8 mouse cellular contexts compared by ENCODE assay signal in the genomic region with DNA sequence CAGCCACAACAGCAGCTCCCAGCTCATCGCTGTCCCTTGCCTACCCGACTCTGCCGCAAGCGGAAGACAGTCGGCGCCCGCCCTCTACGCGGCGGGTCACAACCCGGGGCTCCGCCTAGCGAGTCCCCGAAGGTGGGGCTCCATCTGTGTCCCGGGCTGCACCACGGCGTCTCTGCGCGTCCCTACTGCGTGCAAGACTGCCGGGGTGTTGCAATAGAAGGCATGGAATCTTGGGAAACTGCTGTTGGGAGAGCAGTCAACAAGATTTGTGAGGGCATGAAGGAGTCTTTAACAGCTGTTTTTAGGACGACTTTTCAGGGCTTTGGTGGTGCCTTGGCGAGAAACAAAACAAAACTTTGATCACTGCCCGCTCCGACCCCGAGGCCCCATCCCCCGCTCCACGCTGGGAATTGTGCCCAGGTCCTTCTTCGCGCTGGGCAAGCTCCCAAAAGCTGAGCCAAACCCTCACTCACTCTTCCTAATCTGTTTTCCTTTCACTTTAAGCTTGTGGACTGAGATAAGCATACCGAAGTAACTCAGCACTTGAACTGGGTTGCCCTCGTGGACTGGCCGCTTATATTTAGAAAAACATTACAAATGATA. TPM values are rescaled to one million over a fixed set of nuclear protein-coding genes. Genes with fewer than 3 reads are reported as not detected.
DNase-seq lines count a peak whose midpoint lies in the region; ATAC-seq and TF ChIP-seq lines count a peak whose summit lies in the region.

A gene (minus strand): TSS at position 175 of the 603 bp plus-strand sequence.

- H3K36me3 ChIP-seq in ES-Bruce4 (ENCODE audit: control insufficient read depth, insufficient read depth, low read length, poor library complexity, severe bottlenecking) = no peaks in the 10 kb centered on the region
- no peaks in the 10 kb centered on the region for H3K36me3 ChIP-seq in forebrain, embryonic 14.5 days (ENCODE audit: control insufficient read depth, insufficient read depth, low read length)
- no peaks in the 10 kb centered on the region for H3K36me3 ChIP-seq in liver, embryonic 16.5 days (ENCODE audit: control insufficient read depth, insufficient read depth)
- H3K36me3 ChIP-seq in neural tube, embryonic 12.5 days = no peaks in the 10 kb centered on the region

- peak within 1 kb of the TSS; percentile 94 for H3K27ac ChIP-seq in ES-Bruce4 (ENCODE audit: insufficient read depth, low read length)
- H3K27ac ChIP-seq in forebrain, embryonic 14.5 days (ENCODE audit: low read depth, low read length) = no peak within 1 kb of the TSS
- H3K27ac ChIP-seq in liver, embryonic 16.5 days (ENCODE audit: low read length) = peak within 1 kb of the TSS; percentile 82
- H3K27ac ChIP-seq in neural tube, embryonic 12.5 days = no peak within 1 kb of the TSS

- WGBS in forebrain, embryonic 14.5 days = 2% methylated on average over 33 of the region's 33 CpGs
- under 1% methylated on average over 33 of the region's 33 CpGs for WGBS in large intestine, adult 2 months
- WGBS in liver, embryonic 16.5 days (ENCODE audit: insufficient replicate concordance) = under 1% methylated on average over 33 of the region's 33 CpGs
- WGBS in neural tube, embryonic 12.5 days = 3% methylated on average over 33 of the region's 33 CpGs

- H3K9ac ChIP-seq in ES-Bruce4 (ENCODE audit: low read depth, poor library complexity, severe bottlenecking) = peak within 1 kb of the TSS; percentile 35
- H3K9ac ChIP-seq in forebrain, embryonic 14.5 days (ENCODE audit: low read length) = peak within 1 kb of the TSS; percentile 67
- H3K9ac ChIP-seq in liver, embryonic 16.5 days (ENCODE audit: low read depth, low read length) = peak within 1 kb of the TSS; percentile 53
- H3K9ac ChIP-seq in neural tube, embryonic 12.5 days = peak within 1 kb of the TSS; percentile 59

- peaks cover 1% of the 10 kb centered on the region for H3K4me1 ChIP-seq in ES-Bruce4 (ENCODE audit: control insufficient read depth, insufficient read depth, low read length)
- no peaks in the 10 kb centered on the region for H3K4me1 ChIP-seq in forebrain, embryonic 14.5 days (ENCODE audit: control insufficient read depth, insufficient read depth, low read length)
- H3K4me1 ChIP-seq in liver, embryonic 16.5 days (ENCODE audit: control insufficient read depth, low read depth, low read length) = no peaks in the 10 kb centered on the region; the same call in none of the 2 replicates
- 0 out of 2 replicates have a peak, but pooled peaks cover 4% of the 10 kb centered on the region for H3K4me1 ChIP-seq in neural tube, embryonic 12.5 days

- peak; percentile 53 for TF ChIP-seq POLR2A in ES-Bruce4 (IDR thresholded peaks at IDR 0.05; ENCODE audit: insufficient read depth, low read length)

- no peak for TF ChIP-seq CTCF in ES-Bruce4 (IDR thresholded peaks at IDR 0.05; ENCODE audit: low read depth, low read length)

- intact Hi-C loops in heart, postnatal 10 days (cut with DNase I) = loop anchor here (2.0 to 10.0 kb wide), 3 partner anchors 28 to 560 kb away; no protein-coding TSS in a partner anchor

- peak; percentile 60; the same call in 1 of the 2 replicates for TF ChIP-seq EP300 in ES-Bruce4 (IDR thresholded peaks at IDR 0.05; ENCODE audit: insufficient read depth, low read depth, low read length)

- H3K4me2 ChIP-seq in forebrain, embryonic 14.5 days (ENCODE audit: low read length) = peak within 1 kb of the TSS; percentile 92
- H3K4me2 ChIP-seq in liver, embryonic 16.5 days (ENCODE audit: low read depth, low read length) = peak within 1 kb of the TSS; percentile 77
- peak within 1 kb of the TSS; percentile 93 for H3K4me2 ChIP-seq in neural tube, embryonic 12.5 days (replicated peaks)

- H3K4me3 ChIP-seq in ES-Bruce4 (ENCODE audit: low read depth, low read length) = peak within 1 kb of the TSS; percentile 70
- H3K4me3 ChIP-seq in forebrain, embryonic 14.5 days (ENCODE audit: low read depth, low read length) = peak within 1 kb of the TSS; percentile 53
- H3K4me3 ChIP-seq in liver, embryonic 16.5 days (ENCODE audit: low read depth, low read length) = peak within 1 kb of the TSS; percentile 63
- peak within 1 kb of the TSS; percentile 57 for H3K4me3 ChIP-seq in neural tube, embryonic 12.5 days

- ATAC-seq in forebrain, embryonic 14.5 days = peak; percentile 89
- ATAC-seq in liver, embryonic 16.5 days (ENCODE audit: low read depth) = peak; percentile 93
- peak; percentile 87 for ATAC-seq in neural tube, embryonic 12.5 days (ENCODE audit: low FRiP score, low read depth)

- H3K27me3 ChIP-seq in ES-Bruce4 (ENCODE audit: control insufficient read depth, insufficient read depth, low read length, poor library complexity, severe bottlenecking) = no peaks in the 10 kb centered on the region
- H3K27me3 ChIP-seq in forebrain, embryonic 14.5 days (replicated peaks; ENCODE audit: control insufficient read depth, insufficient read depth, low read length) = no peaks in the 10 kb centered on the region
- H3K27me3 ChIP-seq in liver, embryonic 16.5 days (ENCODE audit: control insufficient read depth, insufficient read depth, low read depth, low read length) = no peaks in the 10 kb centered on the region
- H3K27me3 ChIP-seq in neural tube, embryonic 12.5 days (replicated peaks) = no peaks in the 10 kb centered on the region

- H3K9me3 ChIP-seq in ES-Bruce4 (replicated peaks; ENCODE audit: control insufficient read depth, insufficient read depth, low read length, poor library complexity, severe bottlenecking) = peaks cover 15% of the 10 kb centered on the region
- no peaks in the 10 kb centered on the region for H3K9me3 ChIP-seq in forebrain, embryonic 14.5 days (replicated peaks; ENCODE audit: control insufficient read depth, low read length)
- no peaks in the 10 kb centered on the region for H3K9me3 ChIP-seq in liver, embryonic 16.5 days (replicated peaks; ENCODE audit: control insufficient read depth, low read length)
- H3K9me3 ChIP-seq in neural tube, embryonic 12.5 days = no peaks in the 10 kb centered on the region

- peak; percentile 77 for DNase-seq in cerebellum, adult 11 months
- peak; percentile 74 for DNase-seq in forebrain, embryonic 14.5 days (ENCODE audit: low spot score)
- peak; percentile 96 for DNase-seq in heart, postnatal 10 days
- peak; percentile 58 for DNase-seq in large intestine, adult 2 months (ENCODE audit: low read depth, low spot score)
- peak; percentile 62 for DNase-seq in telencephalon, adult 2 months (ENCODE audit: low read depth, low spot score)

RNA-seq across cellular contexts. Expression of the gene that starts here (rescaled TPM):
- polyA plus RNA-seq in ES-Bruce4 (2011; ENCODE audit: insufficient read depth, insufficient read length, low read depth, missing spikeins) = 38.0 and 42.7 TPM in 2 replicates
- 10.2 and 10.9 TPM in 2 replicates for polyA plus RNA-seq in forebrain, embryonic 14.5 days (2014; fragmentation: Nextera tagmentation; extraction: Ambion mirVana)
- total RNA-seq in heart, postnatal 10 days (2021) = 100 to 1,000 TPM; 122 to 137 TPM
- 31.1 and 31.6 TPM in 2 replicates for polyA plus RNA-seq in large intestine, adult 2 months (2012; rRNA removed)
- polyA plus RNA-seq in liver, embryonic 16.5 days (2015; fragmentation: Nextera tagmentation; extraction: Ambion mirVana) = 70.3 and 80.8 TPM in 2 replicates
- 8.4 and 9.1 TPM in 2 replicates for polyA plus RNA-seq in neural tube, embryonic 12.5 days (2016; fragmentation: Nextera tagmentation; extraction: Ambion mirVana)

Comparison
In these comparisons a context has a peak if more than half of its experiments do, and no peak if none do; other contexts are left out.
1. H3K27ac ChIP-seq: peak in ES-Bruce4 (single experiment) and liver, embryonic 16.5 days (single experiment); none in forebrain, embryonic 14.5 days (single experiment) and neural tube, embryonic 12.5 days (single experiment).
2. Peak in every context shown above with its lines, with median percentiles within 50 percentile points of each other: H3K4me3 ChIP-seq, H3K9ac ChIP-seq, DNase-seq, ATAC-seq and H3K4me2 ChIP-seq.